Mouse (Mus musculus): Measurements from ENCODE around the gene Sumo2. TPM values are rescaled to one million over a fixed set of nuclear protein-coding genes. Genes with fewer than 3 reads are reported as not detected.
"Not testable (repeated sequence)": the region's sequence is repeated elsewhere in the genome, so short reads cannot be mapped to it uniquely, and the experiment has no call there.

Gene Sumo2
- total RNA-seq, 2 experiments from 2014 or later, result 248 to 259 TPM

DNA sequence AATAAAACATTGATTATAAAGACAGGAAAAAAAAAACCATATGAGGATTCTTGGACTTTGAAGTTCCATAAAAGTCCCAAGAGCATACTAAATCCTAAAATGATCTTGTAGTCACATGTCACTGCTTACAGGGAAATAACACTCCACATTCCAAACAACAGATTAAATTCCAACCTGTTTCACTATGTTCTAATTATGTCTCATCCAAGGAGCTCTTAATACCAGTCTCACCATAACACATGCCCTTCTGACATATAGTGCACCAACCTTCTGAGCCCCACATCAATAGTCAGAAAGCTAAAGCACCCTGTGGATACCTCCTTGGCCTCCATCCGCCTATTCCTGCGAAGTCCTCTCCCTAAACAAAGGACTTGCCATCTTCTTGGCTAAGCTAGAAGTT is 15.9 kb downstream of the Sumo2 start:
- DNase-seq, result no peak

GRCm38 (mm10) chr11:115519581-115519980 is 16.5 kb downstream of the Sumo2 start:
- DNase-seq, result no peak

DNA sequence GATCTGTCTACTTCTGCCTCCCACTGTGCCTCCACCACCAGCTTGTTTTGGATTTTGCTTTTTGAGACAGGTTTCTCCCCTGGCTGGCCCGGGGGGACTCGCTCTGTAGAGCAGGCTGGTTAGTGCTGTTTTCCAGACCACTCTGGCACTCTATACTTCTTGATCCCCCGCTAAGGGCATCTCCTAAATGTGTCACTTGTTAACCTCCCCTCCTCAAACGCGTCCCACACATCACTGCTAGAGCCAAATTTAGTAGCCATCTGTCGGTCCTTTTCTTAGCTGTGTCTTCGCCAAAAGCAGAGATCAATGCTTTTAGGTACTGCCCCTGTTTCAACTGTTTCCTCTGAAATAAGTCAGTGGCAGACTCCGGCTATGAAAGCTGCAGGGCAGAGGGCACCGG is 17.4 kb downstream of the Sumo2 start:
- no peak for DNase-seq

GRCm38 (mm10) chr11:115516942-115517341 is 19.1 kb downstream of the Sumo2 start:
- DNase-seq, result no peak

GRCm38 (mm10) chr11:115515021-115515420 is 21.1 kb downstream of the Sumo2 start:
- no peak for DNase-seq

DNA sequence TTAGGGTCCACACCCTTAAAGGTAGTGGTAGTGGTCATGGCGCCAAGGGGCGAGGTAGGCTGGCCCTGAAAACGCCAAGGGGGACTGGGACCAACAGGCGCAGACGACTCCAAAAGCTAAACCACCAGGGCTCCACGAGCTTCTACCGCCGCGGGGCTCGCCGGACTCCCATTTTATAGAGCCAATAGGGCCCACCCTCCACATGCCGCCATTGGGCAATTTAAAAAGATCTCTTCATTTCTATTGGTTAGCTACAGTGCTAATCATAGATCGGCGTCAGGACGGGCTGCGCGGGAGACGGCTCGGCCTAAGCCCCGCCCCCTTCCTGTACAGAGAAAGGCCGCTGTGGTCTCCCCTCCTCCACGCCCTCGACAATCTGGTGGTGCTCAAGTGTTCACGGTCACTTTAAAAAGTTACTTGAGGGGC is 21.8 kb downstream of the Sumo2 start, which contains the start of gene Jpt1:
Gene Jpt1 (minus strand): TSS at position 150 of the 426 bp plus-strand sequence.
- peak; percentile 93 to 98 for DNase-seq

DNA sequence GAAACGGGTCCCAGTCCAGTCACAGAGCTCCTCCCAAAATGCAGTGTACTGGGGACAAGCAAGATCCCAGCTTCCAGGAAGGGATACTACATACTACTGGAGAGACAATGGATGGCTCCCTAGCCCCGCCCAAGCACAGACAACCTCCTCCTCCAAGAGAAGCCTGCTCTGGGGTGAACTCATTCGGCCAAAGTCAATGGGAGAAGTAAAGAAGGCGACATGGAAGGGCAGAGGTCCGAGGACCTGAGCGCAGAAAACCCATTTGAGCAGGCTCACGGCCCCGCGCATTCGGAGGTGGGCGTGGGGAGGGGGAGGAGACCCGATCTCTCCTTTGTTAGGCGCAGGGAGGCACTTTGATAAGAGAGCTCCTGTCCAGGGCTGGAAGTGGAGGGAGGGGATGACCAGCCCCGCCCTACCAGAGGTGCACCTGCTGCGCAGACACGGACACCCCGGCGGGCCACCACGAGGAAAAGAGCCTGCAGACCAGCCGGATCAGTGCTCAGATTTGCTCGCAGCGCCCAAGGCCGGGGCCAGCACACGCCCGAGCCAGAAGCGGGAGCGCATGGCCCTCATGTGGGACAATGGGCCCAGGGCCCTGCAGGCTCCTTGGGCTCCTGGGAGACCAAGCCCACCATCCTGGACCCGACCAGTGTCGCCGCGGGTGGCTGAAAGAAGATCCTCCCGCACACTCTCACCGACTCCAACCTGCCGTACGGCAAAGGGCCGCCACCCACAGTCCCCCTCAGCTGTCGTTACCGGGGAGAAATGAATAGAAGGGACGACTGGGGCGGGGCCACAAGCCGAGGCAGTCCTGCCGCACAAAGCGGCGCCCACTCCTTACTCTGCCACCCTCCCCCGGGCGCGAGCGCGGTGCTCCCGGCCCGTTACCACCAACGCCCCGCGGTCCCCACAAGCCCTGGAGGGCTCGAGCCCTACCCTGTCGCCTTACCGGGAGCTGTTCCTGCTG is 22.5 kb downstream of the Sumo2 start:
- DNase-seq, result peak; percentile 60 to 70

- DNase-seq, result peak in 1 of 2 experiments; percentile 28
Observed at GRCm38 (mm10) chr11:115512407-115513183, 23.5 kb downstream of the Sumo2 start.

- no peak for DNase-seq
Observed at GRCm38 (mm10) chr11:115512004-115512403, 24.1 kb downstream of the Sumo2 start.

DNA sequence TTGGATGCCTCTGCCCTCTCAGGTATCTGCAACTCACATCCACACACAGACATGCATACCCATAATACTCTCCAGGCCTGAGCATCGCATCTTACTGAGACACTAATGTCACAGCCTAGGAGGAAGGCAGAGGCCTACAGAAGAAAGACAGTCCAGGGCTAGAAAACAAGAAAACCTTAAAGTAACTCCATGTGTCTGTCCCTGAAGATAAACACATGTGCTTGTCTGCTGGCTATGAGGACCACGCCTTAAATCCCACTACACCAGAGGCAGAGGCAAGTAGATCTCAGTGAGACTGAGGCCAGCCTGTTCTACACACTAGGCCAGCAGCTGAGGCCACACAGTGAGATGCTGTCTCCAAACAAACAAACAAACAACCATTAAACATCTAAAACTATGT is 25.0 kb downstream of the Sumo2 start:
- DNase-seq, result no peak

GRCm38 (mm10) chr11:115510507-115510888 is 25.6 kb downstream of the Sumo2 start:
- no peak for DNase-seq

DNA sequence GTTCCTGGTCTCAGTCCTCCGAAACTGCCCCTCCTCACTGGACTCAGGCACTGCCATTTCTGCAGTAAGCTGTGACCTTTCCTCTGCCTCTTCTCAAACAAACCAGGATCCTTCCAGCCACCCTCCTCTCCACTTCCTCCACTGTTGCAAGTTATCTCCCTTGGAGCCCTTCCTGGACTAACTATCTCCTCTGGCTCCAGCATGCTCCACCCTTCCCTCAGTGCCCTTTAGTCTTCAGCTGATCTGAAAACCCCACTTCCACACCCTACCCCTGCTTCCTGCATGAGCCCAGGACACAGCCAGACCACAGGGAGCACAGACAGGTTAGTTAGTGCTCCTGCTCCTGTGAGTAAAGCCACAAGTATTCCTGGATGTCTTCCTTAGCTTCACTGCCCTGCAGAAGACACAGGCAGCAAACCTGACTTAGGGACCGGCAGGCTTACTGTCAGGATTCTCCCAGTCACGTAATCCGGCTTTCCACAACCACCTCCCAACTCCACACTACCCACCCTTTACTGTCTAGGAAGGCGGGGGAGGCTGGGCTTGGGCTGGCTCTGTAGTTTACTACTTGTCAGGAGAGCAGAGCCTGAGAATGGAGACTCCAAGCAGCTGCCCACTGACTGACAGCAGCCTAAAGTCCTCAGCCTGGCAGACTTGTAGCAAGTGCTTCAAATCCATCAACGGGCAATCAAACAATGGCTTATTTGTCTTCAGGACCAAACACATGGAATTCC is 26.1 kb downstream of the Sumo2 start:
- DNase-seq, result no peak

DNA sequence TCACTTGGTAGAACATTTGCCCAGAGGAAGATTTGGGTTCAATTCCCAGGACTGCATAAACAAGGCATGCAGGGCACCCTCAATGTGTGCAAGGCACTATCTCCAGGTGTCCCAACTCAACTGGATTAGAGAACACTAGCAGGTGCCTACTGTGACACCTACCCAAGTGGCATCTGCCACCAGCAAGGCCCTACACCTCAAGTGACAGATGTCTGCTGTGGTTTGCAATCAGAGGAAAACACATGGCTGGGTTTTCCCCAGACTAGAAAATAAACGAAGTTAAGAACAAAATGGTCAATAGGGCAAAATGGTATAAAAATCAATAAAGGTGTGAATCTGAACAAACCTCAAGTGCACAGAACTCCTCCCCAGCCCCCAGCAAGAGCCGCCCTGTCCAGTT is 28.0 kb downstream of the Sumo2 start:
- DNase-seq, result no peak

- DNase-seq, result no peak
Observed at GRCm38 (mm10) chr11:115506586-115506985, 29.5 kb downstream of the Sumo2 start.

DNA sequence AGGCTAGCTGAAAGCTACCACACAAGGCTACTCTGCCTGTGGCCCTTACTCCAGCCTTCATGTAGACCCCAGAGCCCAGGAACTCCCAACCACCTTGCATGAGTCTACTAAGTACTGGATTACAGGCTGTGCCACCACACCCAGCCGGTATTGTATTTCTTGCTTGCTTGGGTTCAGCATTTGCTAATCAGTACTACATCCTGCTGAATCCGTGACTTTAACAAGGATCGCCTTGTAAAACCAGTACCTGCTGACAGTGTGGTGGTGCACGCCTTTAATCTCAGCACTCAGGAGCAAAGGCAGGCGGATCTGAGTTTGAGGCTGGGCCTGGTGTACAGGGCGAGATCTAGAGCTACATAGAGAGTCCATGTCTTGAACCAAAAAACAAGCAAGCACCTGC is 33.4 kb downstream of the Sumo2 start:
- DNase-seq, result no peak

GRCm38 (mm10) chr11:115496559-115496958 is 39.5 kb downstream of the Sumo2 start:
- DNase-seq, result not testable (repeated sequence)

DNA sequence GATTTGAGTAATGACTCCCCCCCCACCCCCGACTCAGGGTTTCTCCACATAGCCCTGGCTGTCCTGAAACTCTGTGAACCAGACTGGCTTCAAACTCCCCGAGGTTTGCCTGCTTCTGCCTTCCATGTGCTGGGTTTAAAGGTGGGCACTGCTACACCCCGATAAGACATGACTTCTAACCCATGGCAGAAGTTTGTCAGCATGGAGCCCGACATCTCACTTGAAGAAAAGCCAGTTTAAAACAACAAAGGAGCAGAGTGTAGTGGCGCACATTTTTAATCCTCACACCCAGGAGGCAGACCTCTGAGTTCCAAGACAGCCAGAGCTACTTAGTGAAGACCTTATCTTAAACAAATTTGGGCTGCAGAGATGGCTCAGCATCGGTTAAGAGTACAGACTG is 43.7 kb downstream of the Sumo2 start:
- DNase-seq, result no peak

GRCm38 (mm10) chr11:115491356-115492083 is 44.6 kb downstream of the Sumo2 start, which contains the start of gene Nt5c:
TSS of gene Nt5c (minus strand) at chr11:115491862.
- peak; percentile 91 for DNase-seq

GRCm38 (mm10) chr11:115490441-115491355 is 45.4 kb downstream of the Sumo2 start:
- peak; percentile 57 for DNase-seq

- DNase-seq, result no peak
Observed at GRCm38 (mm10) chr11:115488551-115489104, 47.4 kb downstream of the Sumo2 start.

Data from adrenal gland, postnatal 36 days (tissue).